8 mouse cellular contexts compared by ENCODE assay signal in genomic region chr10:70374726-70375125, GRCm38 (mm10).
"Had no signal": no experiment of that assay in that cellular context is flagged by ENCODE, and none has a peak within 500 bp of the region (broad histone marks: within the 10 kb centered on the region; RNA-seq: fewer than 3 reads in every experiment).

No protein-coding gene starts in this region.

- DNase-seq: lung, embryonic 14.5 days; lung, postnatal 10 days; lung, postnatal 4 days; retina, postnatal 1 day; right cerebral cortex, postnatal 4 days; spleen, adult 18-20 months; thymus, adult 18-20 months; thymus, postnatal 14 days had no signal
